Mouse (Mus musculus): Measurements from ENCODE around the gene Slc7a5.

Slc7a5 gene

GRCm38 (mm10) chr8:121907587-121908248, at the start of gene Slc7a5:
Slc7a5 (minus strand) TSS chr8:121907694.
- peak; percentile 96 to 99 for DNase-seq

GRCm38 (mm10) chr8:121955825-121956500, 48.5 kb upstream of the Slc7a5 start:
- no peak for DNase-seq

GRCm38 (mm10) chr8:121954981-121955555, 47.6 kb upstream of the Slc7a5 start:
- DNase-seq = no peak

- DNase-seq = no peak
Measured at GRCm38 (mm10) chr8:121953821-121954545, 46.5 kb upstream of the Slc7a5 start.

GRCm38 (mm10) chr8:121952800-121953199, 45.3 kb upstream of the Slc7a5 start:
- DNase-seq = no peak

- no peak for DNase-seq
Measured at GRCm38 (mm10) chr8:121952122-121952521, 44.6 kb upstream of the Slc7a5 start.

- DNase-seq = no peak
Measured at GRCm38 (mm10) chr8:121951656-121952009, 44.1 kb upstream of the Slc7a5 start.

- peak; percentile 60 to 75 for DNase-seq
Measured at GRCm38 (mm10) chr8:121950749-121951655, 43.5 kb upstream of the Slc7a5 start.

- peak; percentile 98 to 100 for DNase-seq
Measured at GRCm38 (mm10) chr8:121949941-121950748, 42.7 kb upstream of the Slc7a5 start.

- no peak for DNase-seq
Measured at GRCm38 (mm10) chr8:121949222-121949800, 41.8 kb upstream of the Slc7a5 start, which contains the start of gene Banp. Banp (plus strand) TSS chr8:121949750.

- DNase-seq = no peak
Measured at GRCm38 (mm10) chr8:121948321-121949145, 41.0 kb upstream of the Slc7a5 start.

GRCm38 (mm10) chr8:121947753-121948141, 40.3 kb upstream of the Slc7a5 start:
- peak; percentile 62 to 66 for DNase-seq

- DNase-seq = no peak
Measured at GRCm38 (mm10) chr8:121947047-121947752, 39.7 kb upstream of the Slc7a5 start.

GRCm38 (mm10) chr8:121946351-121946750, 38.9 kb upstream of the Slc7a5 start:
- DNase-seq = no peak

GRCm38 (mm10) chr8:121944831-121945230, 37.3 kb upstream of the Slc7a5 start, which contains the start of gene Car5a:
Car5a (minus strand) TSS chr8:121944904.
- DNase-seq = no peak

GRCm38 (mm10) chr8:121943716-121944115, 36.2 kb upstream of the Slc7a5 start:
- no peak for DNase-seq

- DNase-seq = no peak
Measured at GRCm38 (mm10) chr8:121943057-121943540, 35.6 kb upstream of the Slc7a5 start.

GRCm38 (mm10) chr8:121938732-121939131, 31.2 kb upstream of the Slc7a5 start:
- no peak for DNase-seq

GRCm38 (mm10) chr8:121936391-121936790, 28.9 kb upstream of the Slc7a5 start:
- no peak for DNase-seq
